Mouse (Mus musculus) CD4-positive, CD25-positive, alpha-beta regulatory T cell, adult 4 months (primary cell): ENCODE results near the gene Ttc7b. TPM values are rescaled to one million over a fixed set of nuclear protein-coding genes. Genes with fewer than 3 reads are reported as not detected.
A peak's percentile ranks its signal among the peaks of the same experiment; 100 is the strongest.

Source experiments
- ATAC-seq: one replicate; pipeline ENCODE4 v1.8.0; 2017
- polyA plus RNA-seq, 2 experiments: library from polyadenylated mRNA; unstranded; fragments of 100-300 nt; shearing (Covaris generic); gene quantifications; one replicate each; pipeline ENCODE4 v1.2.1; 2017

Gene Ttc7b
- polyA plus RNA-seq, result 1 to 10 TPM; 3.4 to 5.1 TPM

- ATAC-seq, result peak; percentile 67
These were observed at the start of gene Ttc7b for GRCm38 (mm10) chr12:100520794-100521186. Gene Ttc7b, minus strand, starts transcription at chr12:100520826.

- no peak for ATAC-seq
These were observed 48.2 kb upstream of the Ttc7b start for GRCm38 (mm10) chr12:100568831-100569230.

GRCm38 (mm10) chr12:100568105-100568504, 47.5 kb upstream of the Ttc7b start:
- no peak for ATAC-seq

GRCm38 (mm10) chr12:100567627-100568026, 47.0 kb upstream of the Ttc7b start:
- ATAC-seq, result no peak

GRCm38 (mm10) chr12:100553675-100554074, 33.0 kb upstream of the Ttc7b start:
- no peak for ATAC-seq

DNA sequence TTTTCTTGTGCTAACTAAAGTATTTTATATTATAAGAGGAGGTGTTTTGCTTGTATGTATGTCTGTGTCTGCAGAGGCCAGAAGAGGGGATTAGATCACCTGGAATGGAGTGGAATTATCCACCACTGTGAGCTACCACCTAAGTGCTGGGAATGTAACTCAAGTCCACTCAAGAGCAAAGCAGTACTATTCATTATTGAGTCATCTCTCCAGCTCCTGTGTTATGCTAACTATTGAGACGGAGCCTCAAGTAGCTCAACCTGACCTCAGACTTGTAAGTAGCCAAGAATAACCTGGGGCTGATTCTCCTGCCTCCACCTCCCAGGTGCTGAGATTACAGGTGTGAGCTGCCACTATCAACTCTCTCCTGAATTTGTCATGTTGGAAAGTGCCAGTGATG, 31.3 kb upstream of the Ttc7b start:
- no peak for ATAC-seq

- no peak for ATAC-seq
These were observed 23.6 kb upstream of the Ttc7b start for GRCm38 (mm10) chr12:100544194-100544567.

GRCm38 (mm10) chr12:100543437-100544193, 23.0 kb upstream of the Ttc7b start:
- ATAC-seq, result no peak

DNA sequence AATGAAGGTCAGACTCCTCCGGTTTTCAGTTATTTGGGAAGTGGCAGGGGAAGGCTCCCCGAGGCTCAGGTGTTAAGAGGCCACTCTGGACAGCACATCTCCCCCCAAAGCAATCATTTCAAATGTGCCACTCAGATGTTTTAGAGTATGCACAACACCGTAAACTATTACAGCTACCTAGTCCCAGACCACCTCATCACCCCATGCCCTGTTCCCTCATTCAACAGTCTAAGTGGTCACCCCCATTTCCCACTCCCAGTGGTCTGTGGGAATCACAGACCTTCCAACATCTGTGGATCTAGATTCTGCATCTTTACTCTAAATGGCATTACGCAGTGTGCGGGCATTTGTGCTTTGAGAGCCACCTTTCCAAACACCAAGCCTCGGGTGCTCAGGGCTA, 21.9 kb upstream of the Ttc7b start:
- ATAC-seq, result no peak

DNA sequence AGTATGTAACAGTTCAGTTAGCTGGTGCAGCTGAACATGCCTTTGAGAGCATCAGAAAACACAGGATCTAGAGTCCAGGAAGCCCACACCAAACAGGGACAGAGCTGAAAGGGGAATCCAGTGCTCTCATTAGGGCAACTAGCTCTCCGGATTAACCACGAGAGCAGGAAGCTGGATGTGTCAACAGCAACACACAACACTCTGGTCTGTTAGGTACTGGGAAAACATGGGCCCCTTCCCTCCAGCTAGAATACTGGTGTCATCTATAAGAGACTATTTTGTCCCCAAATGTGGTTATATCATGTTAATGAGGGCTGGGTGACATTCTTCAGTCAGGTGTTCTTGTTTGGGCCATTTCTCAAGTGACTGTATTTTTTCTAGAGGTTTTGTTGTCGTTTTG, 21.4 kb upstream of the Ttc7b start:
- ATAC-seq, result no peak

- no peak for ATAC-seq
These were observed 18.6 kb upstream of the Ttc7b start for GRCm38 (mm10) chr12:100539158-100539714.

DNA sequence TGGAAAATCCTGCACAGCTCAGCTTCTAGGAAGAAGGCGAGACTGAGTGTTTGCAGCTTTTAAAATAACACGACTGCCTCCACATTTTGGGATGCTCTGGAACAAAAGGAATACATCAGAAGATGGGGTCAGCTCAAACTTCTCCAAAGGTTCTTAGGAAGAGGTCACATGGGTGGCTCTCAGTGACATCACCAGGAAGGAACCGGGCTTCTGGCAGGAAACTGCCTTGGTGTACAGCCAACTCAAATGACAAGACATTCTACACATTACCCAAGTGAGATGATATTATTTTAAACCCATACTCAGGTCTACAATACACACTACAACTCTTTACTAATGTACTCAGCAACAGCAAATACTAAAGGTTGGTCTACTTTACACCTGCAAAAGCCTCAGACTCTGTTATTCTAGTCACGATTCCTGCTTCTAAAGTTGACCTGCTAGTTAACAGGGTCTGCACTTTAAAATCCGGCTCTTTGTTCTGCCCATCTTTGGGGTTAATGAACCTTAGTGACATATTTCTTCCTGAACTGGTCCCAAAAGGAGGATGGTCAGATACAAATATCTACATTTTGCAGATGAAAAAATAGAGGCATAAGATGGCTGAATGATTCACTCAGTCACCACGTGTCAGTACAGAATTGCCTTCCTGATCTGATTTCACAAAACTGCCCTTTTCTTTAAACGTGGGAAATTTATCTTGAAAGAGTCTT, 18.0 kb upstream of the Ttc7b start:
- no peak for ATAC-seq

DNA sequence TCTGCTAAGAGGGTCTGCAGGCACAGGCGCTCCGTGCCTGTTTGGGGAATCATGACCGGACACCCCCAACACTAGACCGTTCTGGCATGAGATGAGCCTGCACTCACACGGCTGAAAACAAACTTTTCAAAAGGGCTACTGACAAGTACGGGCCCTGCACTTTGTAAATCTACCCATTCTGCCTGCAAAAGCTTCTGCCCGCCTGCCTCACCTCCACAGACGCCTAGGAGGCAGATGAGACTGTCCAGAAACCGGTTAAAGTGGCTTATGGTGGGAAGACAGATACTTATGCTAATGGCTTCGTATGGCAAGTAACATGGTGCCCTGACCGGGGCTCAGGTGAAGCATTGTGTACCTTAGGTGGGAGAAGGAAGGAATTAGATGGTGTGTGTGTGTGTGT, 16.5 kb upstream of the Ttc7b start:
- ATAC-seq, result no peak

DNA sequence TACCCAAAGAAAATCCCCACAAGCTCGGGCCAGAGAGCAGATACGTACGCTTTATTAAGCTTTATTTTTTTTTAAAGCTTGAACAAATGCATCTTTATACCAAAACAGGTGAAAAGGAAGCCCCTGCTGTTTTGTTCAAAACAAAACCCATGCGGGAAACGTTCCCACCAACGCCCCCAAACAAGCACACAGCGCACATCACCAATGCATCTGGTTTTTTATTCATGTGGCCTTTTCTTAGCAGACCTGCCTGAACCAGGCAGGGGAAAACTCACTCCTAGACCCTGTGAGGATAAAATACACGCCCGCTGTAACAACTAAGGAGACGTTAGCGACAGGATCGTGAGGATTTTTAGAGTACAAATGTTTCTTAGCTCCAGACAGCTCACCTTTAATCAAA, 14.4 kb upstream of the Ttc7b start:
- ATAC-seq, result no peak

DNA sequence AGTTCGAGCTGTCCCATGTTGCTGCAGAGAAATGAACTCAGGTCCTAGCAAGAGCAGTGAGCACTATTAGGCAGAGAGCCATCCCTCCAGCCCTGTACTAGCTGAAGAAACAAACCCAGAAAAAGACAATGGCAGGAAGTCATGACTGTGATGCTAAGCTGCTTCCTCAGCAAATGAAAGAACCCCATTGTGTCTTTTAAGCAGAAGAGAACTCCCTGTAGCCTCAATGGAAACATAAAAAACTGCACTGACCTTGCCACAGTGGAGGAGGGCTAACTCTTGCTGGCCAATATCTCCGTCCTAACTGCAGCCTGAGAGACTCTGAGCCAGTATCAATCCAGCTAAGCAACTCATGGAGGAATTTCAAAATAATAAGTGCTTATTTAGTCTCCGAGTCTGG, 13.4 kb upstream of the Ttc7b start:
- ATAC-seq, result no peak

- ATAC-seq, result no peak
These were observed 12.6 kb upstream of the Ttc7b start for GRCm38 (mm10) chr12:100533209-100533608.

GRCm38 (mm10) chr12:100531740-100532139, 11.1 kb upstream of the Ttc7b start:
- no peak for ATAC-seq

DNA sequence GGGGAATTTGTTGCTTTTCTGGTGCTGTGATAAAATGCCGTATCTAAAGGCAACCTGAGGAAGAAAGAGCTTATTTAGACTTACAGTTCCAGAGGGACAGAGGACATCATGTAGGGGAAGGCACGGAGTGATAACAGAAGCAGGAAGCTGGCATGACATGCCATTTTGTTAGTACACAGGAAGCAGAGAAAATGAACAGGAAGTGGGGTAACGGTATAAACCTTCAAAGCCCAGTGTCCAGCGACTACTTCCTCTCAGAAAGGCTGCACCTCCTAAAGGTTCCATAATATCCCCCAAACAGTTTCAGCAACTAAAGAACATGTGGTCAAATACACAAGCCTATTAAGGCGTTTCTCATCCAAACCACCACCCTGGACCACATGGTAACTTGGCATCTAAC, 10.2 kb upstream of the Ttc7b start:
- peak; percentile 75 for ATAC-seq

DNA sequence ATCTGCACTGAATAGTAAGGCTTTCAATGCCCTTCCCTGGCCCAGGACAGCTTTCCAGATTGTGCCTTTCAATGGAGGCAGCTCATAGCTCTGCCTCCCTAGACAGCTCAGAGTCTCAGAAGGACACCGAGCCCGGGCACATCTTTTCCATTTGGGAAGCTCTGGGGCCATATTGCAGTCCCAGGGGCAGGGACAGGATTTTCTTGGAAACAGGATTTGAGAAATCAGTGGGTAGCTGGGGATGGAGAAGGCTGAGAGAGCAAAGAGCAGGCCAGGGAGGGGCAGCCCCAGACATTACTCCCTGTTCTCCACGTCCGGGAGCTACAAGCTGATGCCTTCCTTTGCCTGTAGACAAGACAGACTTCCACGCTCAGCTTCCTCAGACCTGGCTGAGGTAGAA, 9.0 kb upstream of the Ttc7b start:
- ATAC-seq, result no peak

DNA sequence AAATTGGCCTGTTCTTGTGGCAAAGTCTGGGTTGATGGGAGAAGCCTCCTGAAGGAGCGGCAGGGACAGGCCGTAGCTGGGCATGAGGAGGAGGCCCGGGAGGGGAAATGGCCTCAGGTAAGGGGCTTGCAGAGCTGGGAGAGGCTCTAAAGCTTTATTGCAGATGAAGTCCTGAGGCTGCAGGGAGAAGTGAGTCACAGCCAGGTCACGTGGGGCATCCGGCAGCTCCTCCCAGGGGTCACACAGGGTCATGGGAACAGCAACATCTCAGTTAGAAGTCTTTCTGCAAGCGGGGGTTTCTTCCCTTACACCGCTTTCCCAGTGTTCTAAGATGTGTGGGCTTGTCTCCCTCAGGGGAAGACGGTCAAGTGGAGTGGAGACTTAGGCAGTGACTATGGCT, 8.5 kb upstream of the Ttc7b start:
- ATAC-seq, result no peak

GRCm38 (mm10) chr12:100528246-100528645, 7.6 kb upstream of the Ttc7b start:
- no peak for ATAC-seq

GRCm38 (mm10) chr12:100527753-100528152, 7.1 kb upstream of the Ttc7b start:
- ATAC-seq, result no peak

DNA sequence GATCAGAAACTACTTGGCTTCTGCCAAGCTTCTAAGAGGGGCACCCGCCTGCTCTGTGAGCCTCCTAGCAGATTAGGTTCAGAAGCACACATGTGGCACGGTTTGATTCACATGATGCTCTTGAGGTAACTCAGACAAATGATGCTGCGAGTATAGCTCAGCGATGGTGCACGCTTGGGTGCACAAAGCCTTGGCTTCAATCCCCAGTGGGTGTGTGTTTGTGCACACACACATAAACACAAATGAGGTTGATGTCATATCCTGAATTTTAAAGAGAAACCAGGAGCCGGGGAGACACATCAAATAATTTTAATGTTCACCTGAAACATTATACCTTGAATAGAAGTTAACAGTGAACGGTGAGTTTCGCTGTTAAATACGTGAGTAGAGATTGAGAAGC, 6.6 kb upstream of the Ttc7b start:
- no peak for ATAC-seq

GRCm38 (mm10) chr12:100525939-100526338, 5.3 kb upstream of the Ttc7b start:
- no peak for ATAC-seq
